Mouse (Mus musculus) neural tube, embryonic 15.5 days (tissue): ENCODE results near the gene Olfr582. TPM values are rescaled to one million over a fixed set of nuclear protein-coding genes. Genes with fewer than 3 reads are reported as not detected.

ENCODE experiments used
- ATAC-seq: fragments of 200-750 bp; cut with Nextera tagmentation; 2 replicates; pipeline ENCODE4 v1.8.0; 2017; ENCODE audit warnings: mild to moderate bottlenecking, moderate TSS enrichment, moderate library complexity; ENCODE audit not compliant: low FRiP score
- H3K27ac ChIP-seq: fragments of 300-500 bp; sonication (generic); replicated peaks from 2 replicates; pipeline ENCODE4 v1.5.1; 2015; ENCODE audit warnings: mild to moderate bottlenecking, inconsistent platforms
- H3K27me3 ChIP-seq: fragments of 300-500 bp; sonication (generic); replicated peaks from 2 replicates; pipeline ENCODE4 v1.6.1; 2015; ENCODE audit warnings: inconsistent platforms
- H3K36me3 ChIP-seq: fragments of 300-500 bp; sonication (generic); 2 replicates; pipeline ENCODE4 v1.6.1; 2015; ENCODE audit warnings: inconsistent platforms
- H3K4me1 ChIP-seq: fragments of 300-500 bp; sonication (generic); 2 replicates; pipeline ENCODE4 v1.6.1; 2015; ENCODE audit warnings: inconsistent platforms
- H3K4me2 ChIP-seq: fragments of 300-500 bp; sonication (generic); 2 replicates; pipeline ENCODE4 v1.6.1; 2015; ENCODE audit warnings: inconsistent platforms, mild to moderate bottlenecking, moderate library complexity
- H3K4me3 ChIP-seq: fragments of 300-500 bp; sonication (generic); replicated peaks from 2 replicates; pipeline ENCODE4 v1.5.1; 2015; ENCODE audit warnings: mild to moderate bottlenecking, inconsistent platforms
- H3K9ac ChIP-seq: fragments of 300-500 bp; sonication (generic); replicated peaks from 2 replicates; pipeline ENCODE4 v1.6.1; 2015; ENCODE audit warnings: mild to moderate bottlenecking, inconsistent platforms
- H3K9me3 ChIP-seq: fragments of 300-500 bp; sonication (generic); replicated peaks from 2 replicates; pipeline ENCODE4 v1.6.1; 2016; ENCODE audit warnings: inconsistent platforms
- WGBS: fragments of 180-500 bp; shearing (Covaris S2); methylation state at CpG from one replicate; pipeline ENCODE4 v1.1.7; 2015; ENCODE audit warnings: mixed read lengths; 5-methylcytosine and 5-hydroxymethylcytosine counted together
- polyA plus RNA-seq: library from polyadenylated mRNA; unstranded; fragments of >200 nt; fragmentation: Nextera tagmentation; extraction: Ambion mirVana; gene quantifications from 2 replicates; pipeline ENCODE4 v1.2.1, GENCODE M21; 2015

Olfr582 gene
- polyA plus RNA-seq = not detected in 2 replicates

DNA sequence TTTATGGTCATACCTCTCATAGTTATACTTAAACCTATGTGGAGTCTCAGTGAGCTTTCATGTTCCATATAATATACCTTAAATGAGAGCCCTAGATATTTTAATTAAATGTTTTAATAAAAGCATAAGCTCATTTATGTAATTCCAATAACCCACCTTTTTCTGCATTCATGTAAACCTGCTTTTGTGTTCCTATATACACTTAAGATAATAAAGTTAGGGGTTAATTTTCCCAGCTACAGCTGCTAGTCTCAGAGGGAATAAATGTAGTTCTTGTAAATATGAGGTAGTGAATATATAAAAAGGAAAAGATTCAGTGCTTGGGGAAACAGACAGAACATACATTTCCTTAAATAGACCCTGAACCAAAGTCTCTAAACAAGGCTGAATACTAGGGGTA is at the start of gene Olfr582:
Gene Olfr582, plus strand, starts transcription at position 301 of the 400 bp plus-strand sequence.
- Histone ChIP-seq H3K9ac (no peak within 1 kb of the TSS), H3K4me3 (no peak within 1 kb of the TSS), H3K4me1 (no peaks in the 10 kb centered on the region), H3K9me3 (no peaks in the 10 kb centered on the region), H3K27ac (no peak within 1 kb of the TSS), H3K4me2 (no peak within 1 kb of the TSS), H3K36me3 (no peaks in the 10 kb centered on the region), H3K27me3 (no peaks in the 10 kb centered on the region)
- no peak for ATAC-seq

DNA sequence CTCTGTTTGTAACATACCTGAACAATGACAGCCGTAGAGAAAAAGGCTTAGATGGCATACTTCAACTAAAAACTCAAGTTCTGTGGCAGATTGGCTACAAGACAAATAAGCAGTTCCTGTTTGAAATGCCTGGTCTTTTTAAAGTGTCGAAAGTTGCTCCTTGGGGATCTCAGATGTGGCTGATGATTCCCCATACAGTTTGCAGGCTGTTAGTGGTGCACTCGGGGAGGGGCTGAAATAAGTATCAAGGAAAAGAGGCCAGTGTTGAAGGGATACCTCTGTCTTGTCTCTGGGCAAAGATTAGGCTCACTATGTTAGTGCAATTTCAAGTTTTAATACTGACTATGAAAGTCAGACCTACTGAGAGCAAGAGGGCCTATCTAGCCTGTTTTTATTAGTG is 48.6 kb upstream of the Olfr582 start, which contains the start of gene Olfr578:
Gene Olfr578, minus strand, starts transcription at position 101 of the 400 bp plus-strand sequence.
- ATAC-seq = no peak
- no peaks in the 10 kb centered on the region for H3K27me3 ChIP-seq
- H3K36me3 ChIP-seq = no peaks in the 10 kb centered on the region
- H3K9me3 ChIP-seq = no peaks in the 10 kb centered on the region
- H3K4me3 ChIP-seq = no peak within 1 kb of the TSS
- 79% methylated on average over 3 of the region's 3 CpGs for WGBS
- no peak within 1 kb of the TSS for H3K9ac ChIP-seq
- no peaks in the 10 kb centered on the region for H3K4me1 ChIP-seq
- H3K4me2 ChIP-seq = no peak within 1 kb of the TSS
- H3K27ac ChIP-seq = no peak within 1 kb of the TSS

DNA sequence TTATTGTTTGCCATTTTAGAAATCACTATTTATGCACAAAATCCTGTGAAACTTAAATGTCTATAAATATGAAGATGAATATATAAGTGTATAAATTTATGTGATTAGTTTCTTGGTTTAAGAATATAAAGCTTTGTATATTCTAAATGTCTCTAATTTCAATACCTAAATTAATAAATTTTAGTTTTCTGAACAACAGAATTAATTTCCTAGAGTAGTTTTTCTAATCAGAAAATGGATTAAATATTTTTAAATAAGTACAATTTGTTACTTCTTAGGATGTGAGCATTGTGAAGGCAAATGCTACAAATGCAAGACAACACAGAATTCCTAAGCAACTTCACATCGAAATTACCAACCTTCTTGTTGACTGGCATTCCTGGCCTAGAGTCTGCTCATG is 13.2 kb downstream of the Olfr582 start, which contains the start of gene Olfr583:
Gene Olfr583, plus strand, starts transcription at position 301 of the 400 bp plus-strand sequence.
- 97% methylated on average over 1 of the region's 1 CpGs for WGBS
- no peak within 1 kb of the TSS for H3K27ac ChIP-seq

DNA sequence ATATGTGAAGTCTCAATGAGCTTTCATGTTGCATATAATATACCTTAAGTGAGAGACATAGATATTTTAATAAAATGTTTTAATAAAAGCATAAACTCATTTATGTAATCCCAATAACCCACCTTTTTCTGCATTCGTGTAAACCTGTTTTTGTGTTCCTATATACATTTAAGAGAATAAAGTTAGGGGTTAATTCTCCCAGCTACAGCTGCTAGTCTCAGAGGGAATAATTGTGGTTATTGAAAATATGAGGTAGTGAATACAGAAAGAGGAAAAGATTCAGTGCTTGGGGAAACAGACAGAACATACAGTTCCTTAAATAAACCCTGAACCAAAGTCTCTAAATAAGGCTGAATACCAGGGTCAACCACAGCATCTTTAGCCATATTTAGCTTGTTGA is 43.8 kb downstream of the Olfr582 start, which contains the start of gene Olfr584:
Gene Olfr584, plus strand, starts transcription at position 301 of the 400 bp plus-strand sequence.
- H3K9ac ChIP-seq = no peak within 1 kb of the TSS
- peaks cover 11% of the 10 kb centered on the region for H3K9me3 ChIP-seq
- H3K4me1 ChIP-seq = no peaks in the 10 kb centered on the region
- H3K4me2 ChIP-seq = no peak within 1 kb of the TSS
- no peak within 1 kb of the TSS for H3K27ac ChIP-seq
- H3K36me3 ChIP-seq = no peaks in the 10 kb centered on the region
- H3K27me3 ChIP-seq = no peaks in the 10 kb centered on the region
- WGBS = 86% methylated on average over 1 of the region's 1 CpGs
- H3K4me3 ChIP-seq = no peak within 1 kb of the TSS
- no peak for ATAC-seq

More for the DNA sequence above, 13.2 kb downstream of the Olfr582 start, which contains the start of gene Olfr583:
- Histone ChIP-seq H3K9me3 (no peaks in the 10 kb centered on the region), H3K4me2 (no peak within 1 kb of the TSS), H3K4me1 (no peaks in the 10 kb centered on the region), H3K27me3 (no peaks in the 10 kb centered on the region), H3K9ac (no peak within 1 kb of the TSS), H3K4me3 (no peak within 1 kb of the TSS), H3K36me3 (no peaks in the 10 kb centered on the region)
- ATAC-seq = no peak

Other genes with a start within 250 kb of the Olfr582 start
- gene Olfr564, start 234.5 kb upstream of the Olfr582 start, polyA plus RNA-seq = not detected in 2 replicates
- gene Olfr566, start 179.3 kb upstream of the Olfr582 start, polyA plus RNA-seq = not detected in 2 replicates
- not detected in 2 replicates for gene Olfr568, start 160.9 kb upstream of the Olfr582 start, polyA plus RNA-seq
- gene Olfr569, start 147.1 kb upstream of the Olfr582 start, polyA plus RNA-seq = not detected in 2 replicates
- gene Olfr570, start 143.4 kb upstream of the Olfr582 start, polyA plus RNA-seq = not detected in 2 replicates
- gene Olfr571, start 120.5 kb upstream of the Olfr582 start, polyA plus RNA-seq = not detected in 2 replicates
- not detected in 2 replicates for gene Olfr572, start 113.6 kb upstream of the Olfr582 start, polyA plus RNA-seq
- gene Olfr573-ps1, start 95.4 kb upstream of the Olfr582 start, polyA plus RNA-seq = not detected in 2 replicates
- not detected in 2 replicates for gene Olfr574, start 89.6 kb upstream of the Olfr582 start, polyA plus RNA-seq
- gene Olfr575, start 79.2 kb upstream of the Olfr582 start, polyA plus RNA-seq = not detected in 2 replicates
- not detected in 2 replicates for gene Olfr576, start 75.4 kb upstream of the Olfr582 start, polyA plus RNA-seq
- not detected in 2 replicates for gene Olfr577, start 62.1 kb upstream of the Olfr582 start, polyA plus RNA-seq
- gene Olfr578, start 48.7 kb upstream of the Olfr582 start, polyA plus RNA-seq = not detected in 2 replicates
- not detected in 2 replicates for gene Olfr583, start 13.3 kb downstream of the Olfr582 start, polyA plus RNA-seq
- not detected in 2 replicates for gene Olfr584, start 43.9 kb downstream of the Olfr582 start, polyA plus RNA-seq
- gene Olfr585, start 59.7 kb downstream of the Olfr582 start, polyA plus RNA-seq = not detected in 2 replicates
- gene Olfr586, start 87.6 kb downstream of the Olfr582 start, polyA plus RNA-seq = not detected in 2 replicates
- not detected in 2 replicates for gene Olfr588-ps1, start 102.9 kb downstream of the Olfr582 start, polyA plus RNA-seq
- gene Olfr589, start 118.3 kb downstream of the Olfr582 start, polyA plus RNA-seq = not detected in 2 replicates
- gene Olfr591, start 140.3 kb downstream of the Olfr582 start, polyA plus RNA-seq = not detected in 2 replicates
- gene Olfr592, start 146.8 kb downstream of the Olfr582 start, polyA plus RNA-seq = not detected in 2 replicates
- not detected in 2 replicates for gene Olfr593, start 173.8 kb downstream of the Olfr582 start, polyA plus RNA-seq
- gene Olfr594, start 179.0 kb downstream of the Olfr582 start, polyA plus RNA-seq = not detected in 2 replicates
- not detected in 2 replicates for gene Usp17ld, start 214.5 kb downstream of the Olfr582 start, polyA plus RNA-seq